Mouse (Mus musculus): ENCODE data around the gene Izumo4.

Izumo4 gene

DNA sequence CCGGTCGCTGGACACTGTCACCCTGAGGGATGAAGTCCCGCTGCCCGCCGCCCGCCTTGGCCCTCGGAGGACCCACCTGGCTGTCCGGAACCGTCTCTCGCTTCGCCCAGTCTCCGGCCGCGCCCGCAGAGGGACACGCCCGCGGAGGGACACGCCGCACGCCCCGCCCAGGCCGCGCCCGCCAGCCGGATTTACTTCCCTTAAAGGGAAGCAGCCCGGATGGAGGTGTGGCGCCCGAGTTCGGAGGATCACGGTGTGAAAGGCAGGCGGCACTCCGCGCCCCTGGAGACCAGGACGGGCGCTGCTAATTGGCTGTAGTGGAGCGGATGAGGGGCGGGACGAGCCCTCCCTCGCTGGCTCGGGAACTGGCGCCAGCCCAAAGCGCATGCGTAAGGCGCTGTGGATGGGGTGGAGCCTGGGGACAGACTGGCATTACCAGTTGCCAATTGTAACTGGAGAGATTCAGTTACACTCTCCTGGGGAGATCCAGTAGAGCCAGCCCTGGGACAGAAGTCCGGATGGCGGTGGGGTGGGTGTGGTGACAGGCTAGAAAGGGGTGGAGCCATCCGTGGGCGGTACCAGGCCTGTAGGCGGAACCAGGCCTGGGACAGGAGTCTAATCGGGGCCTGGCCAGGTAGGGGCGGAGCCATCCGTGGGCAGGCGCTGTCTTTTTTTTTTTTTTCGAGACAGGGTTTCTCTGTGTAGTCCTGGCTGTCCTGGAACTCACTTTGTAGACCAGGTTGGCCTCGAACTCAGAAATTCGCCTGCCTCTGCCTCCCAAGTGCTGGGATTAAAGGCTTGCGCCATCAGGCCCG lies at the start of gene Izumo4, which contains the start of gene Mob3a:
Gene Izumo4 (plus strand): TSS at position 464 of the 815 bp plus-strand sequence.
Gene Mob3a (minus strand): TSS at position 257 of the 815 bp plus-strand sequence.
- peak; percentile 98 for DNase-seq (ENCODE audit: low spot score)

DNA sequence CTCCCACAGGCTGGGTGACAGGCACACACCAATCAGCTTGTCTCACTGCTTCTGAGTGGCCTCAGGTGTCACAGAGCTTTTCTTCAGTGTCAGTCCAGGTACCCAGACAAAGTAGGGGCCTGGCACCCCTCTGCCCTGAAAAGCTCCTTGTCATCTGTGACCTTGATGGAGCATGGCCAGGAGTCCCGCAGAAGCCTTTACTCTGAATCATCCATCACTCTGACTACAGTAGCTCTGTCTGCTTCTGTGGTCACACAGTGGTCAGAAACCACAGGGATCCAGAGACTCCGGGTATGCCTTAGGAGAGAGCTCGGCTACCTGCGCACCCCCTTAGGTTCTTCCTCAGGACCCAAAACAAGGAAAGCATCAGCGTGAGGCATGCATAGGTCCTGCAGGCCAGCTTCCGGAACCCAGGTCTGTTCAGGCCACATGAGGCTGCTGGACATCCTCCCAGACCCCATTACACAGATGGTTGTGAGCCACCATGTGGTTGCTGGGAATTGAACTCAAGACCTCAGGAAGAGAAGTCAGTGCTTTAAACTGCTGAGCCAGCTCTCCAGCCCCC lies 48.7 kb upstream of the Izumo4 start:
- DNase-seq (ENCODE audit: low spot score) = no peak

DNA sequence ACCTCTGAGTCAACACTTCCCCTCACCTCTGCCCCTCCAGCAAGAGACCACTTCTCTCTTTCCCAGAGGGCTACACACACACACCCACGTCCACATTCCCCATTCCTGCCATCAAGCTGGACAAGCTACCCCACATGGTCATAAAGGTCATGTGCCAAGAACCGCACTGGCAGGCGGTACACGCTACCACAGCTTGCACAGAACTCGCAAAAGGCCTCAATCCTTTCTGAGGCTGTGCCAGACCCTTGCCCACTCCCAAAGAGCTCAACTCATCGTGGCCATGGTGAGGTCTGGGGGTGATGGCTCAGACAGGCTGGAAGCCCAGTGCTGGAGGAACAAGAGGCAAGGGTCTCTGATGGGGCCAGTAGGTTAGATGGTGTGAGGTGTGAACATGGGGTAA lies 47.1 kb upstream of the Izumo4 start:
- DNase-seq (ENCODE audit: low spot score) = no peak

DNA sequence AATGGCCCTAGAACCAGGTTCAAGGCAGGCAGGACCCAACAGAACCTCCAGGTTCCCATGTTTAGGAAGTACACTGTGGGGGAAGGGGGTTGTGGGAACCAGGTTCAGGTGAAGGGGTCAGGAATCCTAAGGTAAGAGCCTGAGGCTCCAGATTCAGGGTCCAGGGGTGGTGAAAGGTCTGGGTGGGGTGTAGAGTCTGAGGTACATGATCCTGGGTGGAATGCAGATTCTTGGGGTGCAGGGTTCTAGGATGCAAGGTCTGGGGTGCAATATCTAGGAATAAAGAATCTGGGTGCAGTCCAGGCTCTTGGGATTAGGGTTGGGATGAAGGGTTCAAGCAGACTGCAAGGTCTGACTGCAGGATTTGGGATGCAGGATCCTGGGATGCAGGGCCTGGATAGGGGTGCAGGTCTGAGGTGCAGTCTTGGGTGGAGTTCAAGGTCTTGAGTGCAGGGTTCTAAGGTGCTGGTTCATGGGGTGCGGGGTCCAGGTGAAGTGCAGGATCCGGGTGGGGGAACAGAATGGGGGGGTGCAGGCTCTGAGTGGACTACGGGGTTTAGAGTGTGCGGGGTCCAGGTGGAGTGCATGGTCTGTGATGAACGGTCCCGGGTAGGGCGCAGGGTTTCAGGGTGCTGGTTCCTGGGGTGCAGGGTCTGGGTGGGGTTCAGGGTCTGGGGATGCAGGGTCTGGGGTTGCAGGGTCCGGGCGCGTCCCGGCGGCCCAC lies 46.4 kb upstream of the Izumo4 start:
- DNase-seq (ENCODE audit: low spot score) = no peak

DNA sequence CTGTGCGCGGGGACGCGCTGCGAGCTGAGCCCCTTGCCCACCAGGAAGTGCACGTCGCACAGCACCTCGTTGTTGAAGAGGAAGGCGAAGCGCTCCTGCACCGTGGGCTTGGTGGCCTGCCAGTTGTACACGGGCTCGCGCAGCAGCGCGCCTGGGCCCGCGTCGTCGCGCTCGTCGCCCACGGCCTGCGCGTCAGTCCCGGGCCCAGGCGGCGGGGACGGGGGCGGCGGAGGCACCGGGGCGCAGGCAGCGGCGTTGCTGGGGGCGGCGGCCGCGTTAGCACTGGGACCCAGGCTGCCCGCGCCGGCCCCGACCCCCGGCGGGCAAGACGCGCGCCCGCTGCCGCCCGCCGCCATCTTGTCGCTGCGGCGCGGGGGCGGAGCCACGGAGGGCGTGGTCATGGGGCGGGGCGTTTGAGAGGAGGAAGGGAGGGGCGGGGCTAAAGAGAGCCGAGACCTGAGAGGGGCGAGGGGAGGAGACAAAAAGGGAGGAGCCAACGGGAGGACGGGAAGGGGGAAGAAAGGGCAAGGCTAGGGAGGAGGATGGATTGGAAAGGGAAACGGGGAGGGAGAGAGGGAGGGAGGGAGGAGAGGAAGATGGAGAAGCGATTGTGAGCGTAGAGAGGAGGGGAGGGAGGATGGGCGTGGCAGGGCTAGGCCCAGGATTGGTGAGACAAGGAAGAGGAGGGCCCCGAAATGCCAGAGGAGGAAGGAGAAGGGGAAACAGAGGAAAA lies 45.7 kb upstream of the Izumo4 start:
- peak; percentile 96 for DNase-seq (ENCODE audit: low spot score)

DNA sequence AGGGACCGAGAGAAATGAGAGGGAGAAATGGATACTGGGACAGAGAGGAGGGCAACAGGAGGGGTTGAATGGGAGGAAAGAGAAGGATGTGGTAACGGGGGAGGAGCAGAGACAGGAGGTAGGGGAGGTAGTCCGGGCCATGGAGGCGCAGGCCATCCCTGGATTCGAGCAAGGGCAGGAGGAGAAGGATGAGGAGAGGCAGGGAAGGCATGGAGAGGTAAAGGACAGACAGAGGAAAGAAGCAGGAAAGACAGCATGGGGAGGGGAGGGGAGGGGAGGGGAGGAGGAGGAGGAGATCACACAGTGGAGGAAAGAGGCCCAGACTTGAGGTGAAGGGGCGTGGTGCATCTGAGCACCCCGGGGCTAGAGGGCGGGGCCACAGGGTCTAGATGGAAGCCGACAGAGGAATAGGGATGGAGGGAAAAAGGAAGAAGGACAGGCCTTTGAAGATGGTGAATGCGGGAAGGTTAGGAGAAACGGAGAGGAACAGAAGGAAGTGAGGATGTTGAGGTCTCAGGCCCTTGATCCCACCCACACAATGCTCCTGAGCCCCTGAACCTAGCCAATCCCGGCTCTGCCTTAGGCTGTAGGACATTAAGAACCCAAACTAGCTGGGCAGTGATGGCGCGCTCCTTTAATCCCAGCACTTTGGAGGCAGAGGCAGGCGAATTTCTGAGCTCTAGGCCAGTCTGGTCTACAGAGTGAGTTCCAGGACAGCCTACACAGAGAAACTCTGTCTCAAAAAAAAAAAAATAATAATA lies 44.9 kb upstream of the Izumo4 start, which contains the start of gene Btbd2:
Gene Btbd2 (minus strand): TSS at position 209 of the 761 bp plus-strand sequence.
- DNase-seq (ENCODE audit: low spot score) = no peak

DNA sequence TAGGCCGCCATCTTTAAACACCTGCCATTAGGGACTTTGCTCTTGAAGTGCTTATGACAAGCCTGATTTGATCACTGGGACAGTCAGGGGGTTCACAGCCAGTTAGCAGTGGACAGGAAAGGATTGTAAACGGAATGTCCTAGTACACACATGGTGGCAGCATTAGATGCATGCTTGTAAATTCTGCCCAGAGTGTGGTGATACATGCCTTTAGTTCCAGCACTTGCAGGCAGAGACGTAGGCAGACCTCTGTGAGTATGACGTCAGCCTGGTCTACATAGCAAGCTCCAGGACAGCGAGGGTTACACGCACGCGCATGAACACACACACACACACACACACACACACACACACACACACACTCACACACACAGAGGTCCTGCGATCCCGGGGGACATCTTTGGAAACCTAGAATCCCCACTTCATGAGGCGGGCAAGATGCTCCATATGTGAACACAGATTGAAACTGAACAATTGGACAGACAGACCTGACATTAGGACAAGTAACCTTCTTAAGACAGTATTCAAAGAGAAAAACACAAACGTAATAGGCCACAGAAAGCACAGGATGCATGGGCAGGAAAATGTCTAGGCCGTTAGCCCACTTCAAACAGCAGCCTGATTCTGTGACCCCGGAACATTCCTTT lies 43.7 kb upstream of the Izumo4 start:
- no peak for DNase-seq (ENCODE audit: low spot score)

DNA sequence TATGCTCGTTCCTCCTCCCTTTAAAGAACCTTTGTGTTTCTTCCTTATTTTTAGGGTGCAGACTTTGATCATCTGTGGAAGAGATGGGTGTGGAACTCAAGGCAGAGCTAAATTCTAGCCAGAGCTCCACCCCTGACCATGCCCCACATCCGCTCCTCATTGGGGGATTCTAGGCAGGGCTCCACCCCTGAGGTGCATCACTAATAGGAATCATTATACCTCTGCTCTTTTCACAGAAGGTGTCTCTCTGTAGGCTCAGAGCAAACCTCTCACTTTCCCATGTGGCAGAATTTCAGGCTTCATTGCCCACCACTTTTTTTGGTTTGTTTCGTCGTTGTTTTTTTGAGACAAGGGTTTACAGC lies 43.2 kb upstream of the Izumo4 start:
- DNase-seq (ENCODE audit: low spot score) = no peak

DNA sequence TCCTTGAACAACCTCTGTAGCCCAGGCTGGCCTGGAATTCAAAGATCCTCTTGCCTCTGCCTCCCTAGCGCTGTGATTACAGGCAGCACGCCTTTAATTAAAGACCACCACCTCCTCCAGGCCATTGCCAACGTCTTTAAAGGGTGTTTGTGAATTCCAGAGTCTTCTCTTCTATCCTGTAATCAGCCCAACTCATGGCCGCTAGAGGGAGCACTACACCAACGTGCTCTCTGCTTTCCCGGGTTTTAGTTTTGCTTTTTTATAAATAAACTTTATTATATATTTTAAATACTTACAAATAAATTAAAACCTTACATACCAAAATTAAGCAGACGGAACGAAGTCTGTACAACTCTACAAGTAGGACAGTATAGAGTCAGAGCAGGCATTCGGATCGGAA lies 42.8 kb upstream of the Izumo4 start:
- DNase-seq (ENCODE audit: low spot score) = no peak

DNA sequence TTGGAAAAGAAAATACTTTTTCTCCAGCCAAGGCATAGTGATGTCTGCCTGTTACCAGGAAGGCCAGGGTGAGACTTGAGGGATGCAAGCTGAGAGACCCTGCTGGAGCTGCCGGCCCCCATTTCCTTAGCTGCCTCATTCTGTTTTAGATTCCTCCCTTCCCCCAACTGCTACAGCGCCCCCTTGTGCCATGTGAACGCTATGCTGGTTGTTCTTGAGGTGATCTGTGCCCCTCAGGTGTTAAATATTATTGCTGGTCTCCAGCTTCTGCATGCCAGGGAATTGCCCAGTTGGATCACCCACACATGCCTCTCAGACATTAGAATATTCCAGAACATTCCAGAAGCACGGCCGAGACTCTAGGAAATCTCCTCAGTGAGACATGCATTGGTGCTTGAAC lies 40.8 kb upstream of the Izumo4 start:
- no peak for DNase-seq (ENCODE audit: low spot score)

DNA sequence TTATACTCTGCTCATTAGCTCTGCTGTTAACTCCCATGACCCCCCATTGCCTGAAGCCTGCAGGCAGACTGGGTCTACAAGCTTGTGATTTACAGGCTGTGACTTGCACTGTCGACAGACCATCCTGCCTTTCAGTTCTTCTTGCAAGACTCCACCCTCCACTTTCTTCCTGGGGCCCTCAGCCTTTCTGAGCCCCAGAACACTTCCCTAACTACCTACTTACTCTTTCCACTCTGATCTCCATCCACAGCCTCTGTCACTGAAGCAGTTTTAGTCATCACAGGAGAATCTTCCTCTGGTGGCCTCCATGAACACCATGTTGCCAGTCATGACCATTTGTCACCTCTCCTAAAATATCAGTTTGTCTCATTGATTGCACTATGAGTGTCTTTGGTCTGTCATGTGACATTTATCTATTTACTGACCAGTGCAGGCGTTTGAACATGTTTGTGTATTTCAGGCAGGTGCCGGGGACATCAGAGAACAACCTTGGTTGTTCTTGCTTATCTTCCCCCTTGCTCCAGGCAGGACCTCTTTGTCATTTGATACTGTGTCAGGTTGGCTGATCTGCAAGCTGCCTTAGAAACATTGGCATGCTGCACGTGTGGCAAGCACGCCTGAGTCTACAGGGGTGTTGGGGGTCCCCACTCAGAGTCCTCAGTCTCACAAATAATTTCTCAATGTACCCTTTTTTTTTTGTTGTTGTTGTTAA lies 38.3 kb upstream of the Izumo4 start:
- DNase-seq (ENCODE audit: low spot score) = no peak

DNA sequence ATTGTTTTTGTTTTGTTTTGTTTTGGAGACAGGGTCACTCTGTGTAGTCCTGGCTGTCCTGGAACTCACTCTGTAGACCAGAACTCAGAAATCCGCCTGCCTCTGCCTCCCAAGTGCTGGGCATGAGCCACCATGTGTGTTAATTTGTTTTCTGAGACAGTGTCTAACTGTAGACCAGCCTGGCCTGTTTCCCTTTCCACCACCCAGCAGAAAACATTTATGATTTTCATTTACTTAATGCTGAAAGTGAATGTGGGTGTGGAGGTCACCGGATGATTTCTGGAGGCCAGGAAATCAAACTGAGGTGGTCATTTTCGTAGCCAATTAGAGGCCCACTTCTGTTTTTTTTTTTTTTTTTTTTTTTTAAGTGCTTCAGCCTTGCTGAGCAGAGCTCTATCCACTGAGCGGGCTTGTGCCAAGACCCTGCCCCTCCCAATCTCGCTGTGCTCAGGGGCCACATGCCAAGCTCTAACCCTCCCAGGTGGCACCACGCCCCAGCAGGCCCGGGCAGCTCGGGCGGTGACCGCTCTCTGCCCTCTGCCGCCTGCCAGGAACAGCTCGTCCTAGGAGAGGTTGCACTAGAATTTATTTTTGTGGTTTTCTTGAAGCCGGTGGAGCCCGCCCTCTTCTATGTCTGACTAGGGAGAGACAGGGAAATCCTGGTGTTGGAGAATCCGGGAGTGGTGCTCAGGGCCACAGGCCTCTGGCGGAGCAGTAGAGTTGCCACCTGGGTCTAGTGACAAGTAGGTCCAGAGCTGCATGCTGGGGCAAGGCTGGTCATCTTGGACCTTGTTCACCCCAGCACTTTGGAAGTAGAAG lies 37.6 kb upstream of the Izumo4 start:
- DNase-seq (ENCODE audit: low spot score) = peak; percentile 84

DNA sequence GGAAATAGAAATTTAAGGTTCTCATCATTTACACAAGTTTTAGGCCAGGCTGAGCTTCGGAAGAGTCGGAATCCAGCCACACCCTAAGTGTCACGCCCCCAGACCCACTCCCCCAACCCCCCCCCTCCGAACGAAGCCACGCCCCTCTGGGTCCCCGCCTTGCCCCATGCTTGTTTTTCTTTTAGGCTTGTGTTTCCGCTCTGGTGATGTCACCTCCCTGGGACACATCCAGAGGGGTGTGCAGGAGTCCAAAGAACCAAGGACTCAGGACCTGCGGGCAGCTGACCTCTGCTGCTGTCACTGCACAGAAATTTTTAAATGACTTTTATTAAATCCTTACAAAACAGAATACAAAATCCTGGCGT lies 37.0 kb upstream of the Izumo4 start:
- DNase-seq (ENCODE audit: low spot score) = no peak

DNA sequence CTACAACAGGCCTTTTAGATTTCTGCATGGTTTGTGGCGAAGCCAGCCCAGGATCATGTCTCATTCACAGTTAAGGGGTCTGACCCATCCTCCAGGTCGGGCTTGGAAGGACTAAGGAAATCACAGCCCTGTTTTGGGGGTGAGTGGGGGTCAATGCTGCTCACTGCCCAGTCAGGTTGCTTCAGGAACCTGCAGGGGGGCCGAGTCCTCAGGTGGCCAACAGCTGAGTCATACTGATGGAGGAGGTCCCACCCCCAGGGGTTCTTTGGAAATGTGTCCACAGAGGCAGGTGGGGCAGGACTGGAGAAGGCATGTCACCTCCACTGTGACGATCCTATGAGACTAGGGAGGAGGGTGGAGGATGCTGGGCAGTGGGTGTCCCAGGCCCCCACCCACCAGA lies 36.5 kb upstream of the Izumo4 start:
- DNase-seq (ENCODE audit: low spot score) = no peak

DNA sequence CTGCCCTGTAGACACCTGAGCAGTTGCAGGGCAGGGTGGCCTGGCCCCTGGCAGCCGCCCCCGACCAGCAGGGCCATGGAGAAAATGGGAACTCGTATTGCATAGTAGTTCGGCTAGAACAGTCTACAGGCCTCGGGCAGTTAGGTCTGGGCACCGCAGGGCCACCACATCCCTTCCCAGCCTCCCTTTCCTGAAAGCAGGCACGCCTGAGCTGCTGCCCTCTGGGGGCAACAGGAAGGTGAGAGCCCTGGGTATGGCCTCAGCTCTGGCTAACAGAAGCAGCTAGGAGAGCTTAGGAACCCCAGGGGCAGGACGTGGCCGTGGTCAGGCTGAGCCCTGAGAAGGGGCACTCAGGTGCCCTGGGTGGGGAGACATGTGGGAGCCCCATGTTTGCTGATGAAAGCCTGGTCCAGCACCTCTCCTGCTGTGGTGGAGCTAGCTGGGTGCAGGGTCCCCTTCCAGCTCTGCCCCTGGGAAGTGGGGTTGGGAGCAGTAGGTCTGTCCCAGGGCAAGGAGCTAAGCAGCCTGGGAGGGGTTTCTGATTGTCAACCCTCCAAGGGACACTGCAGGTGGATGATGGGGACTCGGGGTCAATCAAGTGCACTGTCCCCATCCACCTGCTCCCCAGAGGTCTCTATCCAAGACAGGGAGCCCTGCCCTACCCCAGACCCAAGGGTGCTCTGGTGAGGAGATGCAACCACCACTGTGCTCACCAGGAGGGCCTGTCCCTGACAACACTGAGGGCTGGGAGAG lies 35.8 kb upstream of the Izumo4 start:
- DNase-seq (ENCODE audit: low spot score) = no peak

DNA sequence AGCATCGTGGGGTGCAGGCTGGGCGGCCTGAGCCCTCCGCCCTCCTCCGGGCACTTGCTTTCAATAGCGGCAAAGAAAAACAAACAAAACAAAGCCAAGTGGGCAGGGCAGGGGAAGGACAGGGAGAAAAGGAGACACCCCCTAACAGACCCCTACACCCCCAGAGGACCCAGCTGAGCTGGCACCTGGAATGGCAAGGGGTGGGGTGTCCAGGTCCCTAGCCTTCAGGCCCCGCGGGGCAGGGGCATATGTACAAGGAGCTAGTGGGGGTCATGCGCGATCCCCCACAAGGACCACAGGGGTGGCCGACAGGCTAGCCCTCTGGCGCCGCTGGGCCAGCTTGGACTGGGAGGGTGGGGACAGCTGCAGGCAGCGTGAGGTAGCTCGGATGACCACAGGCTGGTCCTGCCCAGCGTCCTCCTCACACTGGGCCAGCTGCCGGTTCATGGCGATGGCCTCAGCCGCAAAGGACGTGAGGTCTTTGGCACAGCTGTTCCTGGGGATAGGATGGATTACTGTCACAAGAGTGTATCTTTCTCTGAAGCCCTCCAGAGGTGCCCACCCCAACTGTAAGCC lies 35.1 kb upstream of the Izumo4 start:
- no peak for DNase-seq (ENCODE audit: low spot score)

DNA sequence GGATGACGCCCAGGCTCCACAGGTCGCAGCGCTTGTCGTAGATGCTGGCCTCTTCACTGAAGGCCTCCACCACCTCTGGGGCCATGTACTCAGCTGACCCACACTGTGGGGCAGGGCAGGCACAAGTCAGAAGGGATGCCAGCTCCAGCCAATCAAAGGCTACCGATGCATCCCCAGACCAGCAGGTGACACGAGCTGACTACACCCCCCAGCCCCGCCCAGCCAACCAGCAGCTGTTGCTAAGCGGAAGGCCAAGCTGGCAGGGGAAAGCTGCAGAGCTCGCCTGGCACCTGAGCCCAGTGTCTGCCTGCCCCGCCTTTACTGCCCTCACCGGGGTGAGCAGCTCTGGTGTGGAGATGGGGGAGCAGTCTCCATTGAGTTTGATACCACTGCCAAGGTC lies 33.4 kb upstream of the Izumo4 start:
- no peak for DNase-seq (ENCODE audit: low spot score)

DNA sequence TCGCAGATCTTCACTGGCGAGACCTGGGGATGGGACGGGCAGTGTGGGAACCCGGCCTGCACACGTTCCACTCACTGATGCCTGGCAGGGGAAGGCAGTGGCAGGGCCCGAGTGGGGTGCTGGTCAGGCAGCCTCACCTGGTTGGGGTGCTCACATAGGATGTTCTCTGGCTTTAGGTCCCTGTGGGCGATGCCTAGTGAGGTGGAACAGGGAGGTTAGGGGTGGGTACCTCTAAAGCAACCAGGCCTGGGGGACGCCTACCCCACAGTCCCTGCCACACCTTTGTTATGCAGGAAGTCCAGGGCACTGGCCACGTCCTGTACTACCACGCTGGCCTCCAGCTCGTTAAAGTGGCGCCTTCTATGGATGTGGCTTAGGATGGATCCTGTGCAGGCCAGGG lies 33.0 kb upstream of the Izumo4 start:
- DNase-seq (ENCODE audit: low spot score) = no peak

Measured in testis, postnatal 14 days (tissue).